Mouse (Mus musculus): Measurements from ENCODE around the gene Zfp949. TPM values are rescaled to one million over a fixed set of nuclear protein-coding genes. Genes with fewer than 3 reads are reported as not detected.

The Zfp949 gene
- total and polyA plus RNA-seq, 3 experiments, result 5.2 to 9.3 (median 7.5) TPM

GRCm38 (mm10) chr9:88542816-88543215 lies 5.0 kb upstream of the Zfp949 start:
- no peak for DNase-seq (ENCODE audit: extremely low read depth)
- TF ChIP-seq CTCF (conservative IDR thresholded peaks at IDR 0.05 in 1 of 2, IDR thresholded peaks at IDR 0.05 in 1 of 2; ENCODE audit: low read depth in 2 of 2, low read length in 2 of 2) (peak in 1 of 2 experiments; percentile 62; a peak in 3 of 4 replicates), ZMIZ1 (IDR thresholded peaks at IDR 0.05; ENCODE audit: low read depth, low read length) (no peak), SMC3 (IDR thresholded peaks at IDR 0.05; ENCODE audit: low read depth, low read length) (peak; percentile 34), RAD21 (IDR thresholded peaks at IDR 0.05; ENCODE audit: low read depth, low read length) (peak; percentile 66), ZC3H11A (IDR thresholded peaks at IDR 0.05; ENCODE audit: low read depth, low read length) (peak; percentile 20; the same call in 1 of the 2 replicates)
- Histone ChIP-seq H3K9me3 (replicated peaks; ENCODE audit: low read length) (no peaks in the 10 kb centered on the region), H3K36me3 (replicated peaks in 1 of 2; ENCODE audit: control insufficient read depth in 1 of 2, insufficient read depth in 1 of 2, low read length in 1 of 2) (no peaks in the 10 kb centered on the region), H3K27ac (ENCODE audit: insufficient read depth, low read depth) (no peak overlapping the region), H3K4me2 (ENCODE audit: insufficient read depth, low read depth, poor library complexity, severe bottlenecking) (no peak overlapping the region), H3K79me2 (replicated peaks; ENCODE audit: control insufficient read depth, extremely low read depth, insufficient read depth, poor library complexity, severe bottlenecking) (no peaks in the 10 kb centered on the region), H3K27me3 (replicated peaks) (no peaks in the 10 kb centered on the region), H3K4me1 (ENCODE audit: control insufficient read depth in 1 of 2, insufficient read depth in 2 of 2) (peaks cover 2 to 3% of the 10 kb centered on the region in 2 experiments; a peak in 1 of 4 replicates), H3K4me3 (replicated peaks in 1 of 3; ENCODE audit: low read depth in 2 of 3, low read length in 2 of 3, poor library complexity in 1 of 3) (no peak overlapping the region), H3K9ac (ENCODE audit: insufficient read depth, low read depth) (no peak overlapping the region)
- in situ Hi-C loops (cut with MboI; ENCODE audit: low pct_ligation_motif_present, low pct_unique_long_range_greater_than_20kb, low sequenced_read_pairs), result loop anchor here (10.0 kb wide), 1 partner anchor 298 kb away; no protein-coding TSS in a partner anchor
- dilution Hi-C loops (cut with MboI; ENCODE audit: extremely low pct_ligation_motif_present, extremely low pct_unique_long_range_greater_than_20kb, low sequenced_read_pairs), result no loop called here

GRCm38 (mm10) chr9:88545534-88545933 lies 2.3 kb upstream of the Zfp949 start:
- Histone ChIP-seq H3K27me3 (replicated peaks) (no peaks in the 10 kb centered on the region), H3K4me2 (ENCODE audit: insufficient read depth, low read depth, poor library complexity, severe bottlenecking) (no peak overlapping the region), H3K9ac (ENCODE audit: insufficient read depth, low read depth) (no peak overlapping the region), H3K36me3 (replicated peaks in 1 of 2; ENCODE audit: control insufficient read depth in 1 of 2, insufficient read depth in 1 of 2, low read length in 1 of 2) (peaks cover 0 to 1% of the 10 kb centered on the region in 2 experiments), H3K4me1 (ENCODE audit: control insufficient read depth in 1 of 2, insufficient read depth in 2 of 2) (peaks cover 7 to 14% of the 10 kb centered on the region in 2 experiments), H3K27ac (ENCODE audit: insufficient read depth, low read depth) (no peak overlapping the region), H3K4me3 (replicated peaks in 1 of 3; ENCODE audit: low read depth in 2 of 3, low read length in 2 of 3, poor library complexity in 1 of 3) (no peak overlapping the region), H3K9me3 (replicated peaks; ENCODE audit: low read length) (no peaks in the 10 kb centered on the region), H3K79me2 (replicated peaks; ENCODE audit: control insufficient read depth, extremely low read depth, insufficient read depth, poor library complexity, severe bottlenecking) (peaks cover 17% of the 10 kb centered on the region)
- in situ Hi-C loops (cut with MboI; ENCODE audit: low pct_ligation_motif_present, low pct_unique_long_range_greater_than_20kb, low sequenced_read_pairs), result loop anchor here (10.0 kb wide), 1 partner anchor 301 kb away; no protein-coding TSS in a partner anchor
- DNase-seq (ENCODE audit: extremely low read depth), result no peak
- TF ChIP-seq RAD21 (IDR thresholded peaks at IDR 0.05; ENCODE audit: low read depth, low read length) (peak; percentile 62), EP300 (IDR thresholded peaks at IDR 0.05; ENCODE audit: low read length) (no peak), MAFK (IDR thresholded peaks at IDR 0.05; ENCODE audit: insufficient replicate concordance, low read length) (no peak), POLR2AphosphoS2 (IDR thresholded peaks at IDR 0.05; ENCODE audit: low read depth, low read length) (no peak), NRF1 (IDR thresholded peaks at IDR 0.05; ENCODE audit: low read depth, low read length) (no peak), JUND (conservative IDR thresholded peaks at IDR 0.05; ENCODE audit: low read depth, low read length) (no peak), MAZ (IDR thresholded peaks at IDR 0.05; ENCODE audit: low read depth, low read length) (no peak), HCFC1 (IDR thresholded peaks at IDR 0.05; ENCODE audit: low read depth, low read length) (no peak), JUN (IDR thresholded peaks at IDR 0.05; ENCODE audit: insufficient read depth, low read depth, low read length) (no peak), BHLHE40 (IDR thresholded peaks at IDR 0.05; ENCODE audit: low read depth, low read length) (no peak), ZMIZ1 (IDR thresholded peaks at IDR 0.05; ENCODE audit: low read depth, low read length) (no peak), CHD1 (IDR thresholded peaks at IDR 0.05; ENCODE audit: low read depth, low read length) (no peak), UBTF (IDR thresholded peaks at IDR 0.05; ENCODE audit: low read depth, low read length) (no peak), NELFE (IDR thresholded peaks at IDR 0.05; ENCODE audit: low read depth, low read length) (no peak), RCOR1 (conservative IDR thresholded peaks at IDR 0.05; ENCODE audit: low read depth, low read length) (no peak), CTCF (conservative IDR thresholded peaks at IDR 0.05 in 1 of 2, IDR thresholded peaks at IDR 0.05 in 1 of 2; ENCODE audit: low read depth in 2 of 2, low read length in 2 of 2) (peak in 1 of 2 experiments; percentile 69; a peak in 2 of 4 replicates), POLR2A (IDR thresholded peaks at IDR 0.05; ENCODE audit: low read depth, low read length) (no peak), IRF4 (IDR thresholded peaks at IDR 0.05; ENCODE audit: low read depth, low read length) (no peak), CHD2 (IDR thresholded peaks at IDR 0.05; ENCODE audit: low read length) (no peak), SMC3 (IDR thresholded peaks at IDR 0.05; ENCODE audit: low read depth, low read length) (peak; percentile 47), KAT2A (IDR thresholded peaks at IDR 0.05; ENCODE audit: insufficient replicate concordance, low read length) (no peak), ELF1 (IDR thresholded peaks at IDR 0.05; ENCODE audit: low read depth, low read length) (no peak), MEF2A (IDR thresholded peaks at IDR 0.05; ENCODE audit: borderline replicate concordance, low read depth, low read length) (no peak), GABPA (IDR thresholded peaks at IDR 0.05; ENCODE audit: insufficient replicate concordance, low read depth, low read length) (no peak), ZC3H11A (IDR thresholded peaks at IDR 0.05; ENCODE audit: low read depth, low read length) (no peak), SIN3A (IDR thresholded peaks at IDR 0.05; ENCODE audit: low read length) (no peak)
- dilution Hi-C loops (cut with MboI; ENCODE audit: extremely low pct_ligation_motif_present, extremely low pct_unique_long_range_greater_than_20kb, low sequenced_read_pairs), result no loop called here
